Mouse (Mus musculus) intestine, postnatal 0 days (tissue): ENCODE measurements around the gene Fam71f1. TPM values are rescaled to one million over a fixed set of nuclear protein-coding genes. Genes with fewer than 3 reads are reported as not detected.
"Not testable (repeated sequence)": the region's sequence is repeated elsewhere in the genome, so short reads cannot be mapped to it uniquely, and the experiment has no call there.

Experiments
- ATAC-seq: fragments of 200-750 bp; cut with Nextera tagmentation; 2 replicates; pipeline ENCODE4 v1.8.0; 2017; ENCODE audit warnings: mild to moderate bottlenecking, moderate TSS enrichment, moderate library complexity
- H3K27ac ChIP-seq: fragments of 300-500 bp; sonication (generic); 2 replicates; pipeline ENCODE4 v1.5.1; 2014; ENCODE audit warnings: mild to moderate bottlenecking, low read depth, low read length, moderate library complexity
- H3K27me3 ChIP-seq: fragments of 300-500 bp; sonication (generic); replicated peaks from 2 replicates; pipeline ENCODE4 v1.6.1; 2014; ENCODE audit warnings: low read length, mixed read lengths; ENCODE audit not compliant: control insufficient read depth, insufficient read depth
- H3K36me3 ChIP-seq: fragments of 300-500 bp; sonication (generic); 2 replicates; pipeline ENCODE4 v1.6.1; 2014; ENCODE audit warnings: mild to moderate bottlenecking, moderate library complexity; ENCODE audit not compliant: control insufficient read depth, insufficient read depth
- H3K4me1 ChIP-seq: fragments of 300-500 bp; sonication (generic); replicated peaks from 2 replicates; pipeline ENCODE4 v1.6.1; 2014; ENCODE audit warnings: antibody characterized with exemption, low read length, mixed read lengths; ENCODE audit not compliant: control insufficient read depth, insufficient read depth
- H3K4me2 ChIP-seq: fragments of 300-500 bp; sonication (generic); replicated peaks from 2 replicates; pipeline ENCODE4 v1.6.1; 2014; ENCODE audit warnings: low read depth, mild to moderate bottlenecking, moderate library complexity
- H3K4me3 ChIP-seq: fragments of 300-500 bp; sonication (generic); 2 replicates; pipeline ENCODE4 v1.5.1; 2014; ENCODE audit warnings: low read depth, low read length
- H3K9ac ChIP-seq: fragments of 300-500 bp; sonication (generic); 2 replicates; pipeline ENCODE4 v1.6.1; 2014; ENCODE audit warnings: mild to moderate bottlenecking, low read depth, low read length
- H3K9me3 ChIP-seq: fragments of 300-500 bp; sonication (generic); 2 replicates; pipeline ENCODE4 v1.6.1; 2016; ENCODE audit warnings: mixed run types; ENCODE audit not compliant: control insufficient read depth
- CTCF ChIP-seq: sonication (generic); IDR thresholded peaks from 2 replicates; pipeline ENCODE4 v1.5.1; 2016; ENCODE audit warnings: low read depth, mild to moderate bottlenecking, control low read depth, antibody characterized with exemption, moderate library complexity
- WGBS: fragments of 180-500 bp; shearing (Covaris S2); extraction: QIAGEN DNeasy Blood & Tissue Kit; methylation state at CpG from one replicate; pipeline ENCODE4 v1.1.7; 2014; 5-methylcytosine and 5-hydroxymethylcytosine counted together
- polyA plus RNA-seq: library from polyadenylated mRNA; unstranded; fragments of >200 nt; fragmentation: Nextera tagmentation; extraction: Ambion mirVana; gene quantifications from 2 replicates; pipeline ENCODE4 v1.2.1, GENCODE M21; 2015

The Fam71f1 gene
- polyA plus RNA-seq, 1 experiment from 2014 or later = not detected

GRCm38 (mm10) chr6:29321586-29321985, 2.6 kb downstream of the Fam71f1 start:
- no peaks in the 10 kb centered on the region for H3K9me3 ChIP-seq
- H3K4me3 ChIP-seq = no peak overlapping the region
- no peaks in the 10 kb centered on the region for H3K4me1 ChIP-seq
- ATAC-seq = no peak
- H3K27me3 ChIP-seq = no peaks in the 10 kb centered on the region
- H3K9ac ChIP-seq = no peak overlapping the region
- H3K36me3 ChIP-seq = no peaks in the 10 kb centered on the region
- H3K4me2 ChIP-seq = no peak overlapping the region
- no peak overlapping the region for H3K27ac ChIP-seq
- TF ChIP-seq CTCF = no peak
- WGBS = 78% methylated on average over 6 of the region's 6 CpGs

- no peak for TF ChIP-seq CTCF
- no peak for ATAC-seq
- Histone ChIP-seq H3K36me3 (no peaks in the 10 kb centered on the region), H3K27me3 (no peaks in the 10 kb centered on the region), H3K27ac (no peak overlapping the region), H3K9me3 (no peaks in the 10 kb centered on the region), H3K4me2 (no peak overlapping the region), H3K4me1 (no peaks in the 10 kb centered on the region), H3K9ac (no peak overlapping the region), H3K4me3 (no peak overlapping the region)
- WGBS = 91% methylated on average over 7 of the region's 7 CpGs
Observed at GRCm38 (mm10) chr6:29322147-29322546, 3.2 kb downstream of the Fam71f1 start.

- 84% methylated on average over 4 of the region's 4 CpGs for WGBS
- H3K4me2 ChIP-seq = no peak overlapping the region
- ATAC-seq = no peak
- no peak for TF ChIP-seq CTCF
- H3K4me1 ChIP-seq = no peaks in the 10 kb centered on the region
- H3K4me3 ChIP-seq = no peak overlapping the region
- no peaks in the 10 kb centered on the region for H3K27me3 ChIP-seq
- H3K9ac ChIP-seq = no peak overlapping the region
- H3K9me3 ChIP-seq = no peaks in the 10 kb centered on the region
- H3K36me3 ChIP-seq = no peaks in the 10 kb centered on the region
- H3K27ac ChIP-seq = no peak overlapping the region
Observed at GRCm38 (mm10) chr6:29322735-29323134, 3.8 kb downstream of the Fam71f1 start.

- no peaks in the 10 kb centered on the region for H3K9me3 ChIP-seq
- no peak overlapping the region for H3K9ac ChIP-seq
- no peaks in the 10 kb centered on the region for H3K36me3 ChIP-seq
- no peaks in the 10 kb centered on the region for H3K4me1 ChIP-seq
- 82% methylated on average over 9 of the region's 9 CpGs for WGBS
- no peak overlapping the region for H3K4me3 ChIP-seq
- no peak overlapping the region for H3K27ac ChIP-seq
- no peak for TF ChIP-seq CTCF
- no peaks in the 10 kb centered on the region for H3K27me3 ChIP-seq
- no peak overlapping the region for H3K4me2 ChIP-seq
- no peak for ATAC-seq
Observed at GRCm38 (mm10) chr6:29326961-29327360, 8.0 kb downstream of the Fam71f1 start.

GRCm38 (mm10) chr6:29329514-29329913, 10.6 kb downstream of the Fam71f1 start:
- 34% methylated on average over 4 of the region's 4 CpGs for WGBS
- ATAC-seq = no peak
- no peak overlapping the region for H3K9ac ChIP-seq
- no peaks in the 10 kb centered on the region for H3K4me1 ChIP-seq
- no peak overlapping the region for H3K4me3 ChIP-seq
- H3K4me2 ChIP-seq = no peak overlapping the region
- H3K36me3 ChIP-seq = no peaks in the 10 kb centered on the region
- TF ChIP-seq CTCF = no peak
- no peak overlapping the region for H3K27ac ChIP-seq
- no peaks in the 10 kb centered on the region for H3K27me3 ChIP-seq
- no peaks in the 10 kb centered on the region for H3K9me3 ChIP-seq

GRCm38 (mm10) chr6:29346512-29346911, 27.6 kb downstream of the Fam71f1 start:
- 92% methylated on average over 2 of the region's 2 CpGs for WGBS
- not testable (repeated sequence) for H3K27me3 ChIP-seq, H3K4me3 ChIP-seq, H3K27ac ChIP-seq, H3K4me2 ChIP-seq, H3K9me3 ChIP-seq, ATAC-seq, H3K36me3 ChIP-seq, H3K4me1 ChIP-seq, H3K9ac ChIP-seq

- no peaks in the 10 kb centered on the region for H3K4me1 ChIP-seq
- no peaks in the 10 kb centered on the region for H3K9me3 ChIP-seq
- peak overlapping the region; percentile 87 for H3K27ac ChIP-seq
- H3K4me3 ChIP-seq = peak overlapping the region; percentile 80
- TF ChIP-seq CTCF = no peak
- H3K4me2 ChIP-seq = peak overlapping the region; percentile 67
- no peaks in the 10 kb centered on the region for H3K27me3 ChIP-seq
- 29% methylated on average over 7 of the region's 7 CpGs for WGBS
- no peak for ATAC-seq
- peak overlapping the region; percentile 88 for H3K9ac ChIP-seq
- no peaks in the 10 kb centered on the region for H3K36me3 ChIP-seq
Observed at GRCm38 (mm10) chr6:29347189-29347588, 28.2 kb downstream of the Fam71f1 start.
